Mouse (Mus musculus): Measurements from ENCODE around the gene Ric8b.

DNA sequence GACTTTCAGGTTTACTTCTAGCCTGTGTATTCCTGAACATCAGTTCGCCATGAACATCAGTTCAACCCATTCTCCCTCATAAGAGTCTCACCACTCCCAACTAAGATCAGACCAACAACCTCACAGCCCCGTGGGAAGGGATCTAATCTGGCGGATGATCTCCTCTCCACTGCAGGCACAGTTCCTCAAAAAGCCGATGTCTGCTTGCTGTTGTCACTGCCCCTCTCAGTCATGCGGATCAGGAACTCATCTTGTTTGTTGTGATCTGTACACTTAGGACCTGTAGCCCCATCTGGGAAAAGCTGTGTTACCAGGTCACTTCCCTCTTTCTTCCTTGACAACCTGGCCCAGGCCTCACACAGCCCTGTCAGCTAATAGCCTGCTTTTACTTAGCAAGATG is 45.7 kb downstream of the Ric8b start:
- TF ChIP-seq POLR2A (IDR thresholded peaks at IDR 0.05; ENCODE audit: insufficient read length, low read depth) (no peak), CEBPB (IDR thresholded peaks at IDR 0.05; ENCODE audit: insufficient read depth, poor library complexity, severe bottlenecking) (no peak), USF1 (IDR thresholded peaks at IDR 0.05; ENCODE audit: low read depth) (no peak), MAX (IDR thresholded peaks at IDR 0.05; ENCODE audit: low read depth) (no peak), MYOD1 (IDR thresholded peaks at IDR 0.05; ENCODE audit: control insufficient read depth in 1 of 3, insufficient read length in 2 of 3, low read depth in 2 of 3) (no peak), TCF12 (IDR thresholded peaks at IDR 0.05; ENCODE audit: insufficient read depth, poor library complexity, severe bottlenecking) (no peak)
